ENCODE assay signal across 11 mouse cellular contexts in the genomic region with DNA sequence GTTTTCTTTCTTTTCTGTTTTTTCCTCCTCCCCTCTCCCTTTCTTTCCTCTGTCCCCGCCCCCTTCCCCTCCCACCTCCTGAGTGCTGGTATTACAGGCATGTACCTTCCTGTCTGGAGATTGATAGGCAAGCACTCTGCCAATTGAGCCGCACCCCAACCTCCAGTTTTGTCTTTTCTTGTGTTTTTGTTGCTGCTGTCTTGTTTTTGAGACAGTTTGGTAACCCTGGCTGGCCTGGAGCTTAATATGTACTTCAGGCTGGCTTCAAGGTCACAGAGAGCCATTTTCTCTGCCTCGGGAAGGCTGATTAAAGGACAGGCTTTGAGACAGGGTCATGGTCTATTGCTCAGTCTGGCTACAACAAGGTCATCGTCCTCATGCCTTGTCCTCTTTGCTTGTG. TPM values are rescaled to one million over a fixed set of nuclear protein-coding genes. Genes with fewer than 3 reads are reported as not detected.
DNase-seq lines count a peak whose midpoint lies in the region; ATAC-seq and TF ChIP-seq lines count a peak whose summit lies in the region.
"Had no signal": no experiment of that assay in that cellular context is flagged by ENCODE, and none has a peak within 500 bp of the region (broad histone marks: within the 10 kb centered on the region; RNA-seq: fewer than 3 reads in every experiment).

No protein-coding gene starts in this region.

- 81% methylated on average over 4 of the region's 4 CpGs for WGBS in embryonic facial prominence, embryonic 15.5 days
- 85% methylated on average over 4 of the region's 4 CpGs for WGBS in embryonic facial prominence, embryonic 10.5 days
- 95% methylated on average over 4 of the region's 4 CpGs for WGBS in midbrain, postnatal 0 days
- WGBS in midbrain, embryonic 13.5 days, result 92% methylated on average over 4 of the region's 4 CpGs
- WGBS in liver, embryonic 12.5 days (ENCODE audit: insufficient replicate concordance), result 83% methylated on average over 4 of the region's 4 CpGs
- WGBS in midbrain, embryonic 15.5 days, result 88% methylated on average over 4 of the region's 4 CpGs

- no peak overlapping the region for H3K9ac ChIP-seq in embryonic facial prominence, embryonic 15.5 days
- H3K9ac ChIP-seq in midbrain, postnatal 0 days (replicated peaks; ENCODE audit: low read length, poor library complexity, severe bottlenecking), result no peak overlapping the region
- H3K9ac ChIP-seq in midbrain, embryonic 13.5 days (replicated peaks), result no peak overlapping the region
- no peak overlapping the region for H3K9ac ChIP-seq in liver, embryonic 12.5 days
- H3K9ac ChIP-seq in midbrain, embryonic 15.5 days, result no peak overlapping the region
- H3K9ac ChIP-seq: liver, embryonic 14.5 days had no signal

- TF ChIP-seq CTCF in midbrain, postnatal 0 days (IDR thresholded peaks at IDR 0.05), result no peak

- H3K36me3 ChIP-seq in embryonic facial prominence, embryonic 15.5 days, result peaks cover 27% of the 10 kb centered on the region
- peaks cover 78% of the 10 kb centered on the region for H3K36me3 ChIP-seq in embryonic facial prominence, embryonic 10.5 days (replicated peaks)
- H3K36me3 ChIP-seq in midbrain, postnatal 0 days (ENCODE audit: insufficient read depth, low read length), result no peaks in the 10 kb centered on the region
- H3K36me3 ChIP-seq in midbrain, embryonic 13.5 days, result peaks cover 37% of the 10 kb centered on the region
- peaks cover 57% of the 10 kb centered on the region for H3K36me3 ChIP-seq in liver, embryonic 12.5 days
- H3K36me3 ChIP-seq in midbrain, embryonic 15.5 days (replicated peaks), result peaks cover 2% of the 10 kb centered on the region; the same call in 1 of the 2 replicates

- H3K4me3 ChIP-seq in embryonic facial prominence, embryonic 15.5 days (replicated peaks), result no peak overlapping the region
- no peak overlapping the region for H3K4me3 ChIP-seq in embryonic facial prominence, embryonic 10.5 days
- no peak overlapping the region for H3K4me3 ChIP-seq in midbrain, postnatal 0 days (ENCODE audit: low read depth, low read length)
- H3K4me3 ChIP-seq in midbrain, embryonic 13.5 days (replicated peaks), result no peak overlapping the region
- no peak overlapping the region for H3K4me3 ChIP-seq in brown adipose tissue, adult 24 weeks (ENCODE audit: insufficient read depth, low read depth, low read length)
- no peak overlapping the region for H3K4me3 ChIP-seq in liver, embryonic 12.5 days
- H3K4me3 ChIP-seq in midbrain, embryonic 15.5 days, result no peak overlapping the region

- no peaks in the 10 kb centered on the region for H3K9me3 ChIP-seq in embryonic facial prominence, embryonic 15.5 days (replicated peaks)
- peaks cover 25% of the 10 kb centered on the region for H3K9me3 ChIP-seq in embryonic facial prominence, embryonic 10.5 days
- no peaks in the 10 kb centered on the region for H3K9me3 ChIP-seq in midbrain, postnatal 0 days (ENCODE audit: low read length)
- no peaks in the 10 kb centered on the region for H3K9me3 ChIP-seq in midbrain, embryonic 13.5 days
- H3K9me3 ChIP-seq in liver, embryonic 12.5 days (replicated peaks), result peaks cover 6% of the 10 kb centered on the region; the same call in 1 of the 2 replicates
- H3K9me3 ChIP-seq in midbrain, embryonic 15.5 days, result no peaks in the 10 kb centered on the region

- no peak overlapping the region for H3K4me2 ChIP-seq in embryonic facial prominence, embryonic 15.5 days (replicated peaks)
- no peak overlapping the region for H3K4me2 ChIP-seq in midbrain, postnatal 0 days (ENCODE audit: low read depth, low read length, poor library complexity, severe bottlenecking)
- no peak overlapping the region for H3K4me2 ChIP-seq in midbrain, embryonic 13.5 days (replicated peaks)
- H3K4me2 ChIP-seq in liver, embryonic 12.5 days, result no peak overlapping the region
- H3K4me2 ChIP-seq in midbrain, embryonic 15.5 days, result no peak overlapping the region
- H3K4me2 ChIP-seq: midbrain, embryonic 11.5 days had no signal

- 0 out of 2 replicates have a peak, but pooled peaks cover 3% of the 10 kb centered on the region for H3K4me1 ChIP-seq in embryonic facial prominence, embryonic 15.5 days
- 0 out of 2 replicates have a peak, but pooled peaks cover 3% of the 10 kb centered on the region for H3K4me1 ChIP-seq in embryonic facial prominence, embryonic 10.5 days
- 0 out of 2 replicates have a peak, but pooled peaks cover 3% of the 10 kb centered on the region for H3K4me1 ChIP-seq in midbrain, postnatal 0 days (ENCODE audit: insufficient read depth, low read length)
- H3K4me1 ChIP-seq in midbrain, embryonic 13.5 days (replicated peaks), result peaks cover 4% of the 10 kb centered on the region; the same call in 1 of the 2 replicates
- no peaks in the 10 kb centered on the region; the same call in 1 of the 2 replicates for H3K4me1 ChIP-seq in brown adipose tissue, adult 24 weeks (ENCODE audit: control insufficient read depth, insufficient read depth, insufficient read length, low read length)
- peaks cover 44% of the 10 kb centered on the region for H3K4me1 ChIP-seq in liver, embryonic 12.5 days
- peaks cover 4% of the 10 kb centered on the region; the same call in 1 of the 2 replicates for H3K4me1 ChIP-seq in midbrain, embryonic 15.5 days

- DNase-seq in embryonic facial prominence, embryonic 10.5 days (ENCODE audit: low spot score), result no peak
- DNase-seq in midbrain, postnatal 0 days (ENCODE audit: low spot score), result no peak
- DNase-seq: cerebellum, adult 18-20 months had no signal

- no peak for ATAC-seq in embryonic facial prominence, embryonic 15.5 days (ENCODE audit: insufficient number of reproducible peaks, low FRiP score, low TSS enrichment, low read depth)
- no peak for ATAC-seq in midbrain, postnatal 0 days (ENCODE audit: low FRiP score)
- no peak for ATAC-seq in midbrain, embryonic 13.5 days
- no peak for ATAC-seq in liver, embryonic 12.5 days
- no peak for ATAC-seq in cerebellum, adult (ENCODE audit: insufficient number of reproducible peaks, low FRiP score, low TSS enrichment)
- no peak for ATAC-seq in midbrain, embryonic 15.5 days (replicated peaks)

- H3K27me3 ChIP-seq in embryonic facial prominence, embryonic 15.5 days, result no peaks in the 10 kb centered on the region
- no peaks in the 10 kb centered on the region for H3K27me3 ChIP-seq in embryonic facial prominence, embryonic 10.5 days (replicated peaks; ENCODE audit: low read depth, poor library complexity, severe bottlenecking)
- H3K27me3 ChIP-seq in midbrain, postnatal 0 days (ENCODE audit: insufficient read depth, low read length), result no peaks in the 10 kb centered on the region
- no peaks in the 10 kb centered on the region for H3K27me3 ChIP-seq in midbrain, embryonic 13.5 days
- no peaks in the 10 kb centered on the region for H3K27me3 ChIP-seq in liver, embryonic 12.5 days (replicated peaks)
- H3K27me3 ChIP-seq in midbrain, embryonic 15.5 days (replicated peaks), result no peaks in the 10 kb centered on the region

- H3K27ac ChIP-seq in embryonic facial prominence, embryonic 15.5 days (replicated peaks), result peak overlapping the region; percentile 13; the same call in 1 of the 2 replicates
- H3K27ac ChIP-seq in embryonic facial prominence, embryonic 10.5 days (replicated peaks), result no peak overlapping the region
- 0 out of 2 replicates have a peak overlapping the region, but pooled peaks have one; percentile 12 for H3K27ac ChIP-seq in midbrain, postnatal 0 days (ENCODE audit: low read depth, low read length)
- H3K27ac ChIP-seq in midbrain, embryonic 13.5 days, result no peak overlapping the region
- H3K27ac ChIP-seq in brown adipose tissue, adult 24 weeks (replicated peaks; ENCODE audit: low read depth, low read length), result peak overlapping the region; percentile 57
- 0 out of 2 replicates have a peak overlapping the region, but pooled peaks have one; percentile 36 for H3K27ac ChIP-seq in liver, embryonic 12.5 days
- no peak overlapping the region for H3K27ac ChIP-seq in midbrain, embryonic 15.5 days
- H3K27ac ChIP-seq: liver, embryonic 14.5 days had no signal

RNA-seq across cellular contexts. Expression of a gene that starts 18.8 kb away (rescaled TPM):
- polyA plus RNA-seq in embryonic facial prominence, embryonic 15.5 days (2015; fragmentation: Nextera tagmentation; extraction: Ambion mirVana), result 35.5 and 37.5 TPM in 2 replicates
- 48.0 and 50.9 TPM in 2 replicates for polyA plus RNA-seq in embryonic facial prominence, embryonic 10.5 days (2016; fragmentation: Nextera tagmentation; extraction: Ambion mirVana)
- total RNA-seq in midbrain, postnatal 0 days (2014; rRNA removed), result 43.1 and 55.2 TPM in 2 replicates
- 18.9 and 28.7 TPM in 2 replicates for polyA plus RNA-seq in midbrain, postnatal 0 days (2015; fragmentation: Nextera tagmentation; extraction: Ambion mirVana)
- 48.5 and 49.9 TPM in 2 replicates for polyA plus RNA-seq in midbrain, embryonic 13.5 days (2015; fragmentation: Nextera tagmentation; extraction: Ambion mirVana)
- 13.8 and 15.4 TPM in 2 replicates for polyA plus RNA-seq in brown adipose tissue, adult 24 weeks (2012; ENCODE audit: insufficient read depth, insufficient read length, missing spikeins)
- 23.2 and 24.8 TPM in 2 replicates for polyA plus RNA-seq in liver, embryonic 12.5 days (2016; fragmentation: Nextera tagmentation; extraction: Ambion mirVana)
- polyA plus RNA-seq in midbrain, embryonic 15.5 days (2015; fragmentation: Nextera tagmentation; extraction: Ambion mirVana), result 43.4 and 44.7 TPM in 2 replicates

Comparison
In these comparisons a context has a peak if more than half of its experiments do, and no peak if none do; other contexts are left out.
1. H3K27ac ChIP-seq: peak in embryonic facial prominence, embryonic 15.5 days (single experiment), midbrain, postnatal 0 days (single experiment), brown adipose tissue, adult 24 weeks (single experiment) and liver, embryonic 12.5 days (single experiment); none in embryonic facial prominence, embryonic 10.5 days (single experiment), midbrain, embryonic 13.5 days (single experiment) and midbrain, embryonic 15.5 days (single experiment).